Mouse (Mus musculus): ENCODE measurements around the gene Ifnar1.

GRCm38 (mm10) chr16:91495501-91495900 lies 10.5 kb downstream of the Ifnar1 start:
- no peak for TF ChIP-seq POLR2A (IDR thresholded peaks at IDR 0.05; ENCODE audit: borderline replicate concordance, insufficient read depth, low read length)
- TF ChIP-seq CTCF (IDR thresholded peaks at IDR 0.05; ENCODE audit: borderline replicate concordance, insufficient read depth, low read depth, low read length) = no peak

Data from cerebellum, adult 2 months (tissue).